Mouse (Mus musculus): ENCODE data around the gene Alkbh4.

DNA sequence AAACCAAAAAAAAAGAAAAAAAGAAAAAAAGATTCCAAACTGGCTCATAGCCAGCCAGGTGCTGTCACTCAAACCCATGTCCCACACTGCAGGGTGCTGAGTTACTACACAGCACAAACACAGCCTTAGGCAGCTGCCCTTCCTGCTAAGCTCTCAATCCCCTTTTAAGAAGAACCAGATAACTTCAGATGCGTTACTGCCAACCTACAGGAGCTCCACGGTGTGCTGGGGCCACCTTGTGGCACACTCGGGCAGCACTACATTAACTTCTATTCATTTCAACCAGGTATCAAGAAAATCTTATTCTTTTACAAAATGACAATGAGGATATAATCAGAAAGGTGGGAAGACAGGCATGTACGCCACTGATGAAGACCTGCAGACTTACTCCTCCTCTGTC is 50.8 kb downstream of the Alkbh4 start:
- TF ChIP-seq CTCF (IDR thresholded peaks at IDR 0.05; ENCODE audit: insufficient read depth, low read depth, low read length): peak; percentile 43; the same call in 1 of the 2 replicates
- TF ChIP-seq POLR2A (IDR thresholded peaks at IDR 0.05; ENCODE audit: insufficient read depth, low read depth, low read length): no peak

All from olfactory bulb, adult 2 months (tissue).